Mouse (Mus musculus) intestine, embryonic 16.5 days (tissue): ENCODE measurements at regions not wholly inside any gene's neighbourhood (a gene's known extent, or its start where the extent isn't known, plus 50 kb on each side); places are given as distances from the start of the nearest gene placed in this dataset.

Experiments
- ATAC-seq: fragments of 200-750 bp; cut with Nextera tagmentation; 2 replicates; pipeline ENCODE4 v1.8.0; 2017; ENCODE audit warnings: moderate TSS enrichment, moderate library complexity
- H3K27ac ChIP-seq: fragments of 300-500 bp; sonication (generic); 2 replicates; pipeline ENCODE4 v1.5.1; 2014; ENCODE audit warnings: mild to moderate bottlenecking, low read length
- H3K27me3 ChIP-seq: fragments of 300-500 bp; sonication (generic); replicated peaks from 2 replicates; pipeline ENCODE4 v1.6.1; 2014; ENCODE audit warnings: low read length, control low read depth, mixed read lengths; ENCODE audit not compliant: control insufficient read depth, insufficient read depth
- H3K36me3 ChIP-seq: fragments of 300-500 bp; sonication (generic); 2 replicates; pipeline ENCODE4 v1.6.1; 2014; ENCODE audit warnings: low read length, control low read depth; ENCODE audit not compliant: control insufficient read depth, insufficient read depth
- H3K4me1 ChIP-seq: fragments of 300-500 bp; sonication (generic); 2 replicates; pipeline ENCODE4 v1.6.1; 2014; ENCODE audit warnings: low read length, control low read depth, mixed read lengths; ENCODE audit not compliant: control insufficient read depth, insufficient read depth
- H3K4me2 ChIP-seq: fragments of 300-500 bp; sonication (generic); 2 replicates; pipeline ENCODE4 v1.6.1; 2014; ENCODE audit warnings: low read depth, low read length, control low read depth
- H3K4me3 ChIP-seq: fragments of 300-500 bp; sonication (generic); 2 replicates; pipeline ENCODE4 v1.5.1; 2014; ENCODE audit warnings: mild to moderate bottlenecking, low read length
- H3K9ac ChIP-seq: fragments of 300-500 bp; sonication (generic); 2 replicates; pipeline ENCODE4 v1.6.1; 2014; ENCODE audit warnings: low read depth, low read length
- H3K9me3 ChIP-seq: fragments of 300-500 bp; sonication (generic); 2 replicates; pipeline ENCODE4 v1.6.1; 2016; ENCODE audit warnings: low read length, control low read depth; ENCODE audit not compliant: control insufficient read depth
- WGBS: fragments of 180-500 bp; shearing (Covaris S2); extraction: QIAGEN DNeasy Blood & Tissue Kit; methylation state at CpG from one replicate; pipeline ENCODE4 v1.1.7; 2014; 5-methylcytosine and 5-hydroxymethylcytosine counted together

DNA sequence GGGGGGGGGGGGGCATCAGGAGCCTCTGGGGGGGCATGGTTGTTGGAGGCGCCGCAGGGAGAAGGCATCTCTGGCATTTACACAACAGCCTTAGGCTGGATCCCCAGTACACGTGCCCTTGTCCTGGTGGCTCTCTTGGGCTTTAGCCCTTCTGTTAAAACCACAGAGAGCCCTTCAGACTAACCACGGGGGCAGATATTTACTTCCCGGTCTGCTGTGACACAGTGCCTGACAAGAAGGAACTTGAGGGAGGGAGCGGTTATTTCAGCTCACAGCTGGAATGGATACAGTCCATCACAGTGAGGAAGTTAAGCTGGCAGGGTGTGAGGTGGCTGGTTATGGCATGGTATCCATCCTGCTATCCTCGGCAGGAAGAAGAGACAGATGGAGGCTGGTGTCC is 71.0 kb upstream of the Gm11733 start:
- H3K27me3 ChIP-seq, result peaks cover 30% of the 10 kb centered on the region
- peaks cover 31% of the 10 kb centered on the region for H3K4me1 ChIP-seq
- no peaks in the 10 kb centered on the region for H3K36me3 ChIP-seq
- no peak overlapping the region for H3K9ac ChIP-seq
- H3K9me3 ChIP-seq, result no peaks in the 10 kb centered on the region
- no peak for ATAC-seq
- no peak overlapping the region for H3K4me2 ChIP-seq
- no peak overlapping the region for H3K27ac ChIP-seq
- H3K4me3 ChIP-seq, result no peak overlapping the region
- 33% methylated on average over 7 of the region's 7 CpGs for WGBS

GRCm38 (mm10) chr11:117413942-117414705 is 70.0 kb upstream of the Gm11733 start:
- 27% methylated on average over 11 of the region's 11 CpGs for WGBS
- no peak overlapping the region; the same call in 1 of the 2 replicates for H3K9ac ChIP-seq
- peak overlapping the region; percentile 70; the same call in 1 of the 2 replicates for H3K4me2 ChIP-seq
- ATAC-seq, result no peak
- no peak overlapping the region for H3K27ac ChIP-seq
- no peaks in the 10 kb centered on the region for H3K36me3 ChIP-seq
- no peak overlapping the region for H3K4me3 ChIP-seq
- peaks cover 21% of the 10 kb centered on the region for H3K27me3 ChIP-seq
- no peaks in the 10 kb centered on the region for H3K9me3 ChIP-seq
- H3K4me1 ChIP-seq, result peaks cover 30% of the 10 kb centered on the region

DNA sequence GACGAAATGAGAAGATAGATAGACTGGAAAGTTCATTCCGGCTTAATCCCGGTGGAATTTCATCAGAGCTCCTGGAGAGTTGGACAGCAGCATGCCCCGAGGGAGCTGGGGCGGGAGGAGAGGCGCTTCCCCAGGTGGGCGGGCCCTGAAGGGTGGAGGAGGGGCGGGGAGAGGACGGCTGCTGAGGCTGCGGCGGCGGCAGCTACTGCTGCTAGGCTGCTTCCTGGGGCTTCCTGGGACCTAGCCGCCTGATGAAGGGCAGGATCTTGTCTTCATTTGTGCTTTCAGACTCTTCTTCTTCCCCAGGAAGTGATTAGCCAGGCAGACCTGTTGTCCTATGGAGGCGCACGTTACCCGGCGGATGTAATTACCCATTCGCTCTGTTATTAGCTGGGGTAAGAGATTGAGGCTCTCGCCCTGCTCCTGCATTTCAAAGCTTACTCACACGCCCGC is 69.3 kb upstream of the Gm11733 start:
- H3K9ac ChIP-seq, result peak overlapping the region; percentile 51; the same call in 1 of the 2 replicates
- peak; percentile 63 for ATAC-seq

GRCm38 (mm10) chr11:117415466-117415865 is 68.7 kb upstream of the Gm11733 start:
- peaks cover 15% of the 10 kb centered on the region; the same call in 1 of the 2 replicates for H3K27me3 ChIP-seq
- no peak overlapping the region for H3K27ac ChIP-seq
- ATAC-seq, result 0 out of 2 replicates have a peak, but pooled peaks have one; percentile 54
- no peaks in the 10 kb centered on the region for H3K9me3 ChIP-seq
- H3K4me1 ChIP-seq, result peaks cover 30% of the 10 kb centered on the region
- no peak overlapping the region for H3K9ac ChIP-seq
- H3K4me2 ChIP-seq, result peak overlapping the region; percentile 70
- no peaks in the 10 kb centered on the region for H3K36me3 ChIP-seq
- WGBS, result 2% methylated on average over 14 of the region's 14 CpGs
- H3K4me3 ChIP-seq, result no peak overlapping the region; the same call in 1 of the 2 replicates

More for the DNA sequence above, 69.3 kb upstream of the Gm11733 start:
- H3K4me2 ChIP-seq, result peak overlapping the region; percentile 70
- H3K27me3 ChIP-seq, result peaks cover 20% of the 10 kb centered on the region
- no peak overlapping the region for H3K27ac ChIP-seq
- peaks cover 30% of the 10 kb centered on the region for H3K4me1 ChIP-seq
- H3K36me3 ChIP-seq, result no peaks in the 10 kb centered on the region
- under 1% methylated on average over 20 of the region's 21 CpGs for WGBS
- peak overlapping the region; percentile 41 for H3K4me3 ChIP-seq
- H3K9me3 ChIP-seq, result no peaks in the 10 kb centered on the region

- Histone ChIP-seq H3K27me3 (peaks cover 15% of the 10 kb centered on the region; the same call in 1 of the 2 replicates), H3K9me3 (no peaks in the 10 kb centered on the region), H3K36me3 (no peaks in the 10 kb centered on the region), H3K4me2 (peak overlapping the region; percentile 70; the same call in 1 of the 2 replicates), H3K27ac (no peak overlapping the region), H3K4me1 (peaks cover 30% of the 10 kb centered on the region), H3K4me3 (no peak overlapping the region), H3K9ac (no peak overlapping the region)
- ATAC-seq, result peak; percentile 52; the same call in 1 of the 2 replicates
- 7% methylated on average over 13 of the region's 13 CpGs for WGBS
These were observed 68.2 kb upstream of the Gm11733 start for GRCm38 (mm10) chr11:117415955-117416354.

DNA sequence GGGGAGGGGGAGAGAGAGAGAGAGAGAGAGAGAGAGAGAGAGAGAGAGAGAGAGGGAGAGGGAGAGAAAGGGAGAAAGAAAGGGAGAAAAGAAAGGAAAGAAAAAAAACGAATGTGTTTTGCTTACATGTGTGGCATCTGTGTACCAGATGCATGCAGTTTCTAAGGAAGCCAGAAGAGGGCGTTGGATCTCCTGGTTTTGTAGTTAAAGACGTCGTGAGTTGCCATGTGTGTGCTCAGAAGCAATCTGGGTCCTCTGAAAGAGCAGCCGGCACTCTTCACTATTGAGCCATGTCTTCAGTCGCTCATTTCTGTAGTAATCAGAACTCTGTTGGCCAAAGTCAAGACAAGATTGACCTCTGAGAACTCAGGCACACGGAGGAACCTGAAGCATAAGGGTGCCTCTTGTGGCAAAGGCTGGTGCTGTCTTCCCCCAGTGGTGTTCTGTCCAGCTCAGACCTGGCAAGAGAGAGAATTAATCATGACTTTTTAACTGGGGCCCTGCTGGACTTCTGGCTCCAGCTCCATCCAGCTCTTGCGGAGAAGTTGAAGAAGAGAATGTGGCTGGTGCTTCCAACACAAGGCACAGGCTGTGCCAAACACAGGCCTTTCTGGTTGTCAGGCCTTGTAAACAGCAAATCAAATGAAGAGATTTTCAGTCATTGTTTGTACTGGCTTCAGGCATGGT is 67.0 kb upstream of the Gm11733 start:
- Histone ChIP-seq H3K36me3 (no peaks in the 10 kb centered on the region), H3K4me1 (peaks cover 30% of the 10 kb centered on the region), H3K4me2 (no peak overlapping the region), H3K27ac (no peak overlapping the region), H3K4me3 (no peak overlapping the region), H3K9ac (no peak overlapping the region), H3K27me3 (peaks cover 13% of the 10 kb centered on the region; the same call in 1 of the 2 replicates), H3K9me3 (no peaks in the 10 kb centered on the region)
- 65% methylated on average over 8 of the region's 8 CpGs for WGBS
- ATAC-seq, result no peak

DNA sequence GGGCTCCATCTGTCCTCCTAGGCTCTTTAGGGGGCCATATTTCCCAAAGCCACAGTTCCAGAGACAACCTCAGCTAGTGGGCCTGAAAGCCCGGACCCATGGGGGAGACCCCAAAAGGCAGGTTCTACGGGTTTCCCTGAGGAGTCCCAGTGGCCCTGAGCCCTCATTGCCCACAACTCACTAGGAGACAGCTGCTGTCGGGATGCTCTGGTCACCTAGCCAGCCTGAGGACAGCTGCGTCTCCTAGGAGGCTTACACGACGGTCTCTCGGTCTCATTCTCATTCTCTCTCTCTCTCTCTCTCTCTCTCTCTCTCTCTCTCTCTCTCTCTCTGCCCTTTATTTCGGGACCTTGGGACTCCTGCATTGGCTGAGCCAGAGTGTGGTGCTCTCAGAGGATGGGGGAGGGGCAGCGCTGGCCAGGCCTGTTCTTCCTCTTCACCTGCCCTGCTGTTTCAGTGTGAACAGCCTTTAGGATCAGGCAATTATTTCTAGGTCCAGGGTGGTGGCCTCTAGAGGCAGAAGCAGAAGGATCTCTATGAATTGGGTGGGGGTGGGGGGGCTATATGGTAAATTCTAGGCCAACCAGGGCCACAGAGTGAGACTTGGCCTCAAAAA is 66.1 kb upstream of the Gm11733 start:
- peaks cover 30% of the 10 kb centered on the region for H3K4me1 ChIP-seq
- H3K9ac ChIP-seq, result no peak overlapping the region
- H3K36me3 ChIP-seq, result no peaks in the 10 kb centered on the region
- ATAC-seq, result no peak
- no peak overlapping the region for H3K4me2 ChIP-seq
- 54% methylated on average over 9 of the region's 9 CpGs for WGBS
- peaks cover 11% of the 10 kb centered on the region; the same call in 1 of the 2 replicates for H3K27me3 ChIP-seq
- H3K9me3 ChIP-seq, result no peaks in the 10 kb centered on the region
- no peak overlapping the region for H3K27ac ChIP-seq
- no peak overlapping the region for H3K4me3 ChIP-seq

DNA sequence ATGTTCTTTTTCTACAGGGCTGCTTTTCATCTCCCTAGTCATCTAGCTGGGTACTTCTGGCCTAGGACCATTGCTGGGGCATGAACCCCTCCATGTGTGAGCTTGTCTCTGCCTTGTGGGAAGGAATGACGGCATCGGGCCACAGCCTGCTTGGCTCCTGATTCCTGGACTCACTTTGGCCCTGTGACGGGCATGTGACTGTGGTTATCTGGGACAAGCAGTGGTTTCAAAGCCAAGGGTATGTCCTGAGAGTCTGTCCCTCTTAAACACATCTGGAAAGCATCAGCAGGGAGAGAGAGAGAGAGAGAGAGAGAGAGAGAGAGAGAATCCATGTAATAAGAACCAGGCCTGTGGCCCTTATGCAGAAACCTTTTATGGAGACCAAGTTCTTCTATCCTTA is 65.2 kb upstream of the Gm11733 start:
- Histone ChIP-seq H3K27ac (no peak overlapping the region), H3K9ac (no peak overlapping the region), H3K4me2 (no peak overlapping the region), H3K4me3 (no peak overlapping the region), H3K4me1 (peaks cover 29% of the 10 kb centered on the region), H3K9me3 (no peaks in the 10 kb centered on the region), H3K27me3 (peaks cover 5% of the 10 kb centered on the region; the same call in 1 of the 2 replicates), H3K36me3 (no peaks in the 10 kb centered on the region)
- no peak for ATAC-seq
- WGBS, result 76% methylated on average over 3 of the region's 3 CpGs
